Mouse (Mus musculus) brain, embryonic 18.5 days (tissue): ENCODE measurements around the gene Dpf3.

Experiments
- DNase-seq: peaks from one replicate; pipeline ENCODE4 v3.0.0-alpha.2; 2012; ENCODE audit warnings: low read depth, low spot score

The Dpf3 gene

DNA sequence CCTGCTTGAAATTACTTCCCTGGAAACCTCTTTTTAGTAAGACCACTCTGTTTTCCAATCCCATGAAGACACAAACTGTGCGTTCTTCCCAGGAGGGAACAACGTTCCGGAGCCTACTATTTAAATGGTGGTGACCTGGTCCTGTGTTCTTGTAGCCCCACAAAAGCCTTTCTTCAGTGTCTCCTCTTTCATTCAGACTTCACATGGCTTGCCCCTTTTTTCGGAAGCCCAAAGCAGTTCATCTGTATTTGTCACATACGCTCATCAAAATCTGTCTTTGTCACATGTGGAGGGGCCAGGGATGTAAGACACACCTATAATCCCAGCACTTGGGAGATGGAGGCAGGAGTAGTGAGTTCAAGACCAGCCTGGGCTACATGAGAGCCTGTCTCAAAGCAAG is 73.8 kb downstream of the Dpf3 start:
- DNase-seq: no peak

DNA sequence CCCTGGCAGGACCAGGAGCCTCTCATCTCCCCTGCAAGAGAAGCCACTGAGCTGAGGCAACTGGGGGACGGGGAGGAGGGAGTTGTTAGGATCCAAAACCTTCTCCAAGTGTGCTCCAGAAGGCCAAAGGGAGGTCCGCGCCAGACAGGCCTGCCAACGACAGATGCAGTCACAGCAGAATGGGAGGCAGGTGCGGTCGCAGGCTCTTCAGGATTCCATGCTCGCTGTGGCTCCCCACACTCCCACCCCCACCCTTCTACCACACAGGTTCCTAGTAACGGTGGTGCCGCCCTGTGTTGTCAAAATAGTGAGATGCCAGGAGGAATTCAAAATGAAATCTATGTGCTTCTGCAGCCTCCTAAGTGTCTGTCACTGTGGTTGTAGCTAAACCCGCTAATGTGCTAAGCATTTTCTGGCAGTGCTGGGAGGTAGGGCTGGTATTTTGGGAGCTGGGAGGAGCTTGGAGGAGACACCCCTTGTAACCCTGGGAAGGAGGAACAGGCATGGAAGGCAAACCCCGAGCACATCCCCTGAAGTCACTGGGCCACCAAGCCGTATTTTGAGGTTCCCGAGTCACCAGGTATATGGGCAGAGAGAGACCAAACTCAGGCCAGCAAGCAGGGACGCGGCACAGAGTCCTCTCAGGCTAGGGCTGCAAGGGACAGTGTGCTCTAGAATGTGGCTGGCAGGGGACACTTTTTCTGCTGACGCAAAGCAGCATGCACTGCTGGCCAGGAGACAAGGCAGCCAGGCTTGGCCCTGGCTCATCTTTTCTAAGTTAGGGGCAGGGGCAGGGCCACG is 75.6 kb downstream of the Dpf3 start:
- DNase-seq: peak; percentile 56

DNA sequence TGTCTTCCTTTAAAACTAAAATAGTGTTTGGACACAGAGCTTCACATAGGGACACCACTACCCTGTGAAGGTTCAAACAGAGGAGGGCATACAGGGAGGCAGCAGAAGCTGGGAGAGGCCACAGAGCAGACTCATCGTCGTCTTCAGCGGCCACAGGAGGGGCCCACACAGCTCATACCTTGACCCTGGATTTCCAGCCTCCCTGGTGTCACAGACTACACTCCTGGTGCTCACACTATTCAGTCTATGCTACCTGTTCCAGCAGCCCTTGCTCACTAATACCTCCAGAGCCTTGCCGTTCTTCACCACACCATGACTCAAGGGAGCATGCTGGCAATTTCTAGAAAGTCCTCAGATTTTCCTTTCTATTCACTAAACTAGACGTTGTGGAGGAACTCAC is 76.5 kb downstream of the Dpf3 start:
- DNase-seq: no peak

DNA sequence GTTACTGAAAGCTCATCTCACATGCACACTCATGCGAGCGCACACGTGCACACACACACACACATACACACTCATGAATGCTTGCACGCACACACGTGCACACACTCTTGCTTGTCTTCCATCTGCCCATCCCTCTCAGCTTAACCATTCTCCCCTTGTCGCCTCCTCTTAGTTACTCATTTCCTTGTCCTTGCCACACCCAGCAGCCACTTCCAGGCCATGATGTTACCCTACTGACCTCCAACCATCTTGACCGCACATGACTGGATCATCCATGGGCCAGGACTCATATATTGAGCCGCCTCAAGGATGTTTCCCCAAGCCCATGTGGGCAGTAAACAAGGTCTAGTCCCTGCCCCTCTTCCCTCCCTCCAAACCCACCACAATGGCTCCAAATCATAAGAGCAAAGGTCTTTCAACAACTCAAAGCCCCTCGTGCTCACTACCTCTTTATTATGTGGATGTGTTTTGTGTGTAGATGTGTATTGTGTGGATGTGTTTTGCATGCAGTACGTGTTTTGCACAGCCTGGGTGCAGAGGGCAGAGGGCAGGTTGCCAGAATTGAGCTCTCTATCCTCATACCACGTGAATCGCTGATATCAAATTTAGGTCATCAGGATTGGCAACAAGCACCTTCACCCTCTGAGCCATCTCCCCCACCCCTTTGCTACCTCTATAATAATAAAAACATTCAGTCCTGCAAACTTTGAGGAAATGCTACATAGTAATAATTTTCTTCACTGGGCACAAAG is 82.0 kb downstream of the Dpf3 start:
- DNase-seq: no peak

DNA sequence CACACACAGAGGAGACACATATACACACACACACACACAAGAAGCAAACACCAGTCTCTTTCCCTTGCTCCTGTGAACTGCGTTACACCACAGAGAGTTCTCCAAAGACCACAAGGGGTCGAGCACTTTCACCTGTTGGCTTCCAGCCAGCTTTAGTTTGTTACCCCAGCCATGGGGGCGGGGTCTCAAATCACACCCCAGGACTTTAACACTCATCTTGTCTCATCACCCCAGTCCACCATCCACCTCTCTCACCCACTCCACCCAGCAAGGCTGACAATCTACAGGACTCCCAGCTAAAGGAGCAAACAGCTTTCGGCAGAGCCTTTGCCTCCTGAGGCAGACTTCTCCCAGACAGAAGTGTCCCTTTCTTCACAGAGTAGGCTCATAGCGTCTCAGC is 85.2 kb downstream of the Dpf3 start:
- no peak for DNase-seq

DNA sequence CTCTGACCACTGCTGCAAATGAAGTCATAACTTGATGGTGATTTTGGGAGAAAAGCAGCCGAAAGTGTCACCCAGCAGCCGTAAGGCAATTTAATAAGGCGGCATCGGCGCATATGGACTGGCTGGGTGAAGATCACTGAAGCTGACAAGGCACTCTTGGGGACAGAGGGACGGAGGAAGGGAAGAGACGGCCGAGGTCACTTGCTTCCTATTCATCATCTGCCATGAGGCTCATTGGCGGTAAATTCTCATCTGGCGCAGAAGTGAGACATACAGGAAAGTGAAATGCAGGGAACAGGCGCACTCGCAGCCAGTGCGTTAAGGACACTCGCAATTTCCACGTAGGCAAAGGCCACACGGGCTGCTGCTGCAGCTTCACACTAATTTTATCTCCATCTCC is 95.5 kb downstream of the Dpf3 start:
- DNase-seq: no peak

DNA sequence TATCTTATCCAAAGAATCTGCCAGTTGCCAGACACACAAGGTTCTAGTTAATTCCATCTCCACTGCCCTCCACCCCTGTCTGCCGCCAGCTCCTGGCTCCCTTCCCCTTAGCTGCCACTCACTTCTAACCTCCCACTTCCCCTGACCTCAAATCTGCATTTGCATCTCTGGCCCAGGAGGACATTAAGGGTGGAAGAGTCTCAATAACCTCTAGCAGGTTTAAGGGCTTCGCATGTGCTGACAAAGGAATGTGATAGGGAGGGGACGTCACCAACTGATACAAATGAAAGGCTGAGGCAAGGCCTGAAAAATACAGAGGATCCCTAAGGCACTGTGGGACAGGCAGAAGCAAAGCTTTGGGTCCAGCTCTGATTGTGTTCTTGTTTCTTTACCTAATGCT is 100.0 kb downstream of the Dpf3 start:
- DNase-seq: no peak

DNA sequence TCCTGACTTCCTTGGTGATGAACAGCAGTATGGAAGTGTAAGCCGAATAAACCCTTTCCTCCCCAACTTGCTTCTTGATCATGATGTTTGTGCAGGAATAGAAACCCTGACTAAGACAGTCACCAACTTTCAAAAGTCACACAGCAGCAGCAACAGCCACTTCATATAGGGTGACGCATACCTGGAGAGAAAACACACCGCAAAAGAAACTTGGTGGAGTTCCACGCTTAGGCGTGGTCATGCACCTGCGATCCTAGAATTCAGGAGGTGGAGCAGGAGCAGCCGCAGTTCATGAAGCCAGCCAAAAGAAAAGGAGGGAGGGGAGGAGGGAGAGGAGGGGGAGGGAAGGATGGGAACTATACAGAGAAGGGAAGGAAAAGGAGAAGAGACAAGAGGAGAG is 106.4 kb downstream of the Dpf3 start:
- DNase-seq: no peak

DNA sequence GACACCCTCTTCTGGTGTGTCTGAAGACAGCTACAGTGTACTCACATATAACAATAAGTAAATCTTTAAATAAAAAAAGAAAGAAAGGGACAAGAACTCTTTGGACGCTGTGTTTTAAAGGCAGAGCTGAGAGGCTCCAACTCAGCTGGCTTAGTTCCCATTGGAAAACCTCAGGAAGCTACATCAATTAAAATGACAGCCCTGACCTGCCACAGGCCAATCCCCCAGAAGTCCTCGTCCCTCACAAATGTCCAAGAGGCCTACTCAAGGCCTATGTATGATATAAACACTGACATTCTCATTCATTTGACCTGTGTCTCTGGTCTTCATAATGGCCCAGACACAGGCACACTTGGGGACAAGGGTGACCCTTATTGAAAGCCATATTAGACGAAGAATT is 107.5 kb downstream of the Dpf3 start:
- DNase-seq: no peak

DNA sequence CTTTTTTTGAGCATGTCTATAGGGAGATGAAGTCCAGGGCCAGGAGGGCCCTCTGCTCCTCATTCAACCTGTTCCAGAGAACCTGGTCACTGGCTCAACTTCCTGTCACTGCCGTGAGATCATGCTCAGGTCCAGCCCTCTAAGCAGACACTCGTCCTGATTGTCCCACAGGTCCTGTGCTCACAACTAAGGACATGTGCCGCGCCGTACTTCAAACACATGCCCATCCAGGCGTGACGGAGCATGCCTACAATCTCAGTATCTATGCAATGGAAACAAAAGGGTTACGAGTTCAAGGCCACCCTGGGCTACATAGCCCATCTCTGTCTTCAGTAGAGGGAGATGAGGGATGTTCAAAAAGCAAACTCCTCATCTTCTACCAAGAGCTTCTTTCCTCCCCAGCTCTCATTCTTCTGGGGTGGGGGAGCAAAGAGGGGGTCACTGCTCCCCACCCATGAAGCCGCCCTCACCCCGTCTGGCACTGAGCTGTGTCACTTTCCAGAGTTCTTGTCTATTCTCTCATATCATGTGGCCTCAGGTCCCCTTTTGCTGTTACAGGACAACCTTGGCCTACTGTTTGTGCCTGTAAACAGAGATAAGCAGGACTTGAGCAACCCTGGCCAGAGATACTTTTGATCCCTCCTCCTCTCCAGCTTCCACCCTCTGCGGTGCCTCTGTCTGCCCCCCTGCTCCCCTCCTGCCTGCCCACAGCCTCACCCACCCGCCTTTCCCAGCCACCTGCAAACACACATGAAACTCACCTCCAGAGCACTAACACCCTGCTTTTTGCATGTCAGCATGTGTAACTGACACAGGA is 112.3 kb downstream of the Dpf3 start:
- DNase-seq: no peak

DNA sequence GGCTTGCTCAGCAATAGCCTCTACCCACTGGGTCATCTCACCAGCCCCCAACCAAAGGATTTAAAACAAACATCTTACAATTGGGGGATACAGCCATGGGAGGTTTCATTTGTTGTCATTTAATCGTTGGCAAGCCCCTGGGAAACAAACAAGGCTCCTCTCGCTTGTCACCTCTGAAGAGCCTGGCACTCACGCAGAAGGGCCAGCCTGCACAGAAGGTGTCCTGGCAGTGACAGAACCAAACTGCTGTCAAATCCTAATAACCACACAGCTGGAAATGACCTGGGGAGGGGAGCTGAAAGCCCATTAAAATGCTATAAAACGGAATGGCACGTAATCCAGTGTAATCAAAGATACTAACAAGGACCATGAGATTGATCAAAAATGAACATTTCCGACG is 114.4 kb downstream of the Dpf3 start:
- DNase-seq: no peak

DNA sequence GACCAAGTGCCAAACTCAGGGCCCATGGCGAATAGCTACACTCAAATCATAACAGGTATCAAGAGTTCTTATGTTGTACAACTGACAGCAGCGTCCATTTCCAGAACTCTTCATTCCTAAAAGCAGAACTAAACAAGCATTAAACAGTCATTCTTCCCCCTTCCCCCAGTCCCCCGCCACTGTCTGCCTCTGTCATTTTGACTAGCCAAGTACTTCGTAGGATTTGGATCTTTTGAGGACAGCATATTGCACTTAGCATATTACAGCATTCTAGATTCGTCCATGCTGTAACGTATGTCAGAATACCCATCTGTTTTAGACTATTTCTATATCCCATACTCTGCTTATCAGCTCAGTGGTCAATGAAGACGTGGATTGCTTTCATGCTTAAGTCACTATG is 115.2 kb downstream of the Dpf3 start:
- DNase-seq: peak; percentile 40

DNA sequence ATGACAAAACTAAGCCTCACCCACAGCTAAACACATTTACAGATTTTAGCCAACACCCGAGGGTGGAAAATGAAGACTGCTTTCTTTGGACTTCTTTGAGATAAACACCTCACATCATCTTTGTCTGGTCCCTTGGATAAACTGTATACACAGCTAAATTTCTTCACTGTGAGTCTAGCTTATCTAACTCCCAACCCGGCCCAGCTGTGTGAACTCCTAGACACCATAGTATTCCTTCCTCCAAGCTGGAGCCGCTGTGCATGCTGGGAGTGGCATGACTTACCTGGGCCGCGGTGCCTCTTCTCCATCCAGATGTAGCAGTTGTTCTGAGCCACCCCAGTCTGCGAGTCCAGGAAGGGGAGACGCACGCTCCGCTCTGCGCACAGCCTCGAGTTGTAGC is 117.3 kb downstream of the Dpf3 start:
- no peak for DNase-seq

DNA sequence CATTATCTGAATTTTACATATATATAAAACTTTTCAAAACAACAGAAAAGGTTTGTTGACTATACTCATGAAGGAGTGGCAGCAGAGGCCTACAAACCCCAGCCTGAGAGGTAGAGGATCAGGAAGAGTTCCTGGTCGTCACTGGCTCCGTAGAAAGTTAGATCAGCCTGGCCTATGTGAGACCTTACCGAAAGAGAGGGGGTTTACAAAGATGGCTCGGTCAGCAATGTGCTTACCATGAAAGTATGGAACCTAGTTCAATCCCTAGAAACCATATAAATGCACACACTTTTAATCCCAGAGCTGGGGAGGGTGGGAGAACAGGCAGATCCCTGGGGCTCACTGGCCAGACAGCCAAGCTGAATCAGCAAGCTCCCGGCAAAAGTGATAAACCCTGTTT is 118.1 kb downstream of the Dpf3 start:
- DNase-seq: no peak

DNA sequence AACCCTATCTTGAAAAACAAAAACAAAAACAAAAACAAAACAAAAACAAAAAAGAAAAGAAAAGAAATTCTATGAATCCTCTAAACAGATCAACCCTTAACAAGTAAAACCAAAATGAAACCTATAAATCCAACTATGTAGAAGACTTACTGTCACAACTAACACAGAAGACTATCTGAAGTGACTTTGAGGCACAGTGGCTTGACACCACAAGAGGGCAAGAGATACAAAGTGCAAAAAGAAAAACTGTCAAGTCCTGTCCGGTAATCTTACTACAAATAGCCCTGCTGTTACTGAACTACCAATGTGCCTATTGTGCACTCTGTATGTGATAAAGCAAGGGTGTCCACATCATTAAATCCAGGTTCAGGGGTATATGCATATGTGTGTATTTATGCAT is 120.0 kb downstream of the Dpf3 start:
- DNase-seq: no peak

DNA sequence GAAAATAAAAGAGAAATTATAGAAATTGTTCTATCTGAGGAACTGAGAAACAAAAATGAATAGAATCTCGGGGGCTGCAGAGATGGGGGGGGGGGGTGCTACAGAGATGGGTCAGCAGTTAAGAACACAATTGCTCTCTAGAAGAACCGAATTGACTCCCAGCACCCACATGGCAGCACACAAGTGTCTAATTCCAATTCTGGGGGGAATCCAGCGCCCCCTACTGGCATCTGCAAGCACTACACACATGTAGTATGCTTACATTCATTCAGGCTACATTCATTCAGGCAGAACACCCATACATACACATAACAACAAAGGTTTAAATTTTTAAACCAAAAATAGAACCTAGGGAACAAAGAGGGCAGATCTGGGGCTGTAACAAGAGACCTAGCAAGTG is 122.7 kb downstream of the Dpf3 start:
- no peak for DNase-seq

DNA sequence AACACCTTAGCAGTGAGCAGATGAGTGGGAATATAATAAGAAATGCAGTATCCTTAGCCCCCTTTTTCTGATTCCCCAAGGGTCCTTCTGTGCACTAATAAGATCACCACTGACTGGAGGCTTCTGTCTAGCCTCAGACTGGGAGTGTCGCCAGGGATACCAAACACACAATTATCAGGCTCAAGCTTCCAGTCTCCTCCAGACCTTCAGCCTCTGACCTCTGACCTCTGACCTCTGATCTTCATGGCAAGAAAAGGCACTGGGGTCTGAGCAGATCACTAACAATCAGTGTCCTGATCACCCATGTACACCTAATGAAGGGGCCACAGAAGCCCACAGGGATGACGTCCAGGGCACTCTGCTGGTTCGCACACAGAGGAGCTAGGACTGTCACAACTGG is 125.7 kb downstream of the Dpf3 start:
- DNase-seq: no peak

DNA sequence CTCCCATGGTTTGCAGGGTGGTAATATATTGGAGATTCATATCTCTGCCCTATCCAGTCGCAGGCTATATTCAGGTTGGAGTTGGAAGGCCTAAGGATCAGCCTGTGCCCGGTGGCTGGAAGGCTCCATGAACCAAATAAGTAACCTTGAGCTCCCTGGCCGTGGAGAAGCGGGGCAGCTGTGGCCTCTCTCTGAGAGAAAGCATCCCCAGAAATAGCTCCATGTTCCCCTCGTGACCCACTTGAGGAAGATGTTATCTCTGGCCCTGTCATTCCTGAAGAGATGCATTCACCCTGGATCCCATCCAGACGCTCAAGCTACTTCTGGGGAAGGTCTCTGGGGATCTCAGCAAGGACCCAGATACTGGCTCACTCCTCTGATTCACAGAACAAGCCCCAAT is 134.9 kb downstream of the Dpf3 start:
- DNase-seq: no peak

DNA sequence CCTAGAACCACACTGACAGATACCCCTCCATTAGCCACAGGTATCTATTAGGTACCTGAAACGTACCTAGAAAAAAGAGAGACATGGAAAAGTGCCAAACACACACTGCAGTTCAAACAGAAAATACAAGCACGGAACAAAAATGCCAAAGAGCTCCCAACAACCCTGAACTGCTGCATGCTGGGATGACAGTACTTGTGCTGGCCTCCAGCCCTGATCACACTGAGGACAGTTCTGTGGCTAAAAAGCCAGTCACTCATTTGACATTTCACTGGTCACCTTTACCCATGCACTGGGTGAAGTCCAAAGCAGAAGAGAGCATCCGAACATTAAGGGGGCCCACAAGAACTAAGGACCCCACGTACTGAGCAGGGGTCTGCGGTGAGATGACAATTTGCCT is 137.8 kb downstream of the Dpf3 start:
- no peak for DNase-seq

DNA sequence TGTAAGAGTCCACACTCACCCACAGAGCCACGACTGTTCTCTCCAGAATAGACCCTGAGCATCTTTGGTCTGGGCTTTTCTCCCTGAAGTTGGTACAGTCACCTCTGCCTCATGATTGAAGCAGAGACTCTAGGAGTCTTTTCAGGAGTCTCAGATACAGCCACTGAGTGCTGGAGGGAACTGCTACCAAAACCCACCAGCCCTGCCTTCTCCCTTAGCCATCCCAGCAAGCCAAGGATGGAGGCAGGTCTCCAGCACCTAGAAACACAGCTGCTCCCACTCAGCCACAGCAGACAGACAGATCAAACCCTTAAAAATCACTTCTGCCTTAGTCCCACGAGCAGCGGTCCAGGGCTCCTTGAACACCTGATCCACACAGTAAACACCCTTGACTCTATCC is 139.3 kb downstream of the Dpf3 start:
- no peak for DNase-seq

DNA sequence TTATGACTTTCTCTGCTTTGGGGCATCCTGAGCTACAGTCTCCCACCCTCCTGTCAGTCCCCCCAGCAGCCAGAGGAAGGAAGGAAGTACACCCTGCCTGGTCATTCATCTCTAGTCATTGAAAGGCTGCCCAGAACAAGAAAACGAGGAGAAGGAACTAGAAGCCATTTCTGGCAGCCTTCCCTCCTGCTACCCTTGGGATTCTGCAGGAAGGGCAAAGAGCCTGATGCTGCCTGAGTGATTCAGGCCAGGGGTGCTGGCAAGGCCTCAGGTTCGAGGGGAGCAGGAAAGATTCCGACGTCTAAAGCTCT is 144.7 kb downstream of the Dpf3 start:
- no peak for DNase-seq

DNA sequence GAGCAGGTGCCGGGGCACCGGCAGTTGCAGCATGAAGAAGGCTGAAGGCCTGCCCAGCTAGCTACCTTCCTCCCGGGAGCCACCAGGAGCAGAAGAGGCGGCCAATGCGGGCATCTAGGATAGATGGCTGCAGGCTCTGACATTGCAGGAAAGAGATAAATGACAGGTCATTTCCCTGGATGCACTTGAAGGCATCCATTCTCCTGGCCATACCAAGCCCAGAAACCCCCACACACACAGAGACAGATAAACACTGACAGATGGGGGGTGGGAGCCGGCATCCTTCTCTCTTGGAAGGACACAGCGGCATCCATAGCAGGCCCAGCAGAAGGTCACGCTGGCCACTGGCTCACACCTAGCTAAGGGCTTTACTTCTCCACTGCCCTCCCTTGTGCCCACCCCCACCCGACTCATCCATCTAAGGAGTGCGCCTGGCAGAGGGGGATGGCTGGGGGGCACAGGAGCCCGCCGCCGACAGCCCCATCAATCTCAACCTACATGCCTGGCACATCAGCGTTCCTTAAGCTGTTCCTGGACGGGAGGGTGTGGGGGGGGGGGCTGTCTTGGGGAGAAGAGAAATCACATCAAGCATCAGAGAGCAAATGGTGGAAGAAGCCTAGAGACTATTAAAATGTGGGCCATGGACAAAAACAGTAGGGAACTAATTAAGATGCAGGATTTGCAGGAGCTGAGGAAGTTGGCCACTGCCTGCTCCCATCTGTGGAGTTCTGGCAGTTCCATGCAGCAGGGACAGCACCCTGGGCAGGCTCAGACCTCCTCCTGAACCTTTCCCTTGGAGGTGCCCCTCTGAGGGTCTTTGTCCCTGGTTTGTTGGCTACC is 145.3 kb downstream of the Dpf3 start:
- no peak for DNase-seq
